Mouse (Mus musculus): ENCODE measurements at regions not wholly inside any gene's neighbourhood (a gene's known extent, or its start where the extent isn't known, plus 50 kb on each side); places are given as distances from the start of the nearest gene placed in this dataset.

GRCm38 (mm10) chr3:147096179-147096578 is 244.0 kb downstream of the Ttll7 start:
- no peak for DNase-seq

GRCm38 (mm10) chr3:147098065-147098580 is 246.0 kb downstream of the Ttll7 start:
- DNase-seq = no peak

GRCm38 (mm10) chr3:147098611-147099010 is 246.4 kb downstream of the Ttll7 start:
- DNase-seq = no peak

- DNase-seq = no peak
These were observed 247.1 kb downstream of the Ttll7 start for GRCm38 (mm10) chr3:147099143-147099713.

GRCm38 (mm10) chr3:147101053-147101764 is 249.0 kb downstream of the Ttll7 start:
- DNase-seq = no peak

GRCm38 (mm10) chr3:147101765-147102113 is 249.6 kb downstream of the Ttll7 start:
- no peak for DNase-seq

- DNase-seq = no peak
These were observed 251.3 kb downstream of the Ttll7 start for GRCm38 (mm10) chr3:147103428-147103827.

GRCm38 (mm10) chr3:147117609-147118008 is 265.4 kb downstream of the Ttll7 start:
- no peak for DNase-seq

- DNase-seq = no peak
These were observed 265.9 kb downstream of the Ttll7 start for GRCm38 (mm10) chr3:147118092-147118491.

GRCm38 (mm10) chr3:147118622-147119021 is 266.5 kb downstream of the Ttll7 start:
- no peak for DNase-seq

- DNase-seq = no peak
These were observed 269.7 kb downstream of the Ttll7 start for GRCm38 (mm10) chr3:147121826-147122225.

GRCm38 (mm10) chr3:147127740-147128139 is 275.6 kb downstream of the Ttll7 start:
- DNase-seq = no peak

- DNase-seq = no peak
These were observed 280.7 kb downstream of the Ttll7 start for GRCm38 (mm10) chr3:147132830-147133229.

- no peak for DNase-seq
These were observed 281.2 kb downstream of the Ttll7 start for GRCm38 (mm10) chr3:147133408-147133807.

- DNase-seq = no peak
These were observed 288.2 kb downstream of the Ttll7 start for GRCm38 (mm10) chr3:147140414-147140813.

- no peak for DNase-seq
These were observed 301.3 kb downstream of the Ttll7 start for GRCm38 (mm10) chr3:147153456-147153855.

- DNase-seq = no peak
These were observed 301.8 kb downstream of the Ttll7 start for GRCm38 (mm10) chr3:147153998-147154397.

GRCm38 (mm10) chr3:147163126-147163525 is 311.0 kb downstream of the Ttll7 start:
- no peak for DNase-seq

- DNase-seq = no peak
These were observed 311.4 kb downstream of the Ttll7 start for GRCm38 (mm10) chr3:147163540-147163939.

GRCm38 (mm10) chr3:147164931-147165330 is 312.8 kb downstream of the Ttll7 start:
- no peak for DNase-seq

GRCm38 (mm10) chr3:147166555-147166954 is 314.4 kb downstream of the Ttll7 start:
- DNase-seq = no peak

GRCm38 (mm10) chr3:147169215-147169614 is 317.0 kb downstream of the Ttll7 start:
- no peak for DNase-seq

GRCm38 (mm10) chr3:147170106-147170505 is 317.9 kb downstream of the Ttll7 start:
- DNase-seq = no peak

- no peak for DNase-seq
These were observed 326.6 kb downstream of the Ttll7 start for GRCm38 (mm10) chr3:147178746-147179145.
